Mouse (Mus musculus) T-helper 17 cell (primary cell): ENCODE results near the gene Pcdh17.

Source experiments
- in situ Hi-C, 2 experiments: fragments of 300-600 bp; cut with MboI, MseI; formaldehyde crosslinking; loops; 1 replicate in 1 of 2; 2 replicates in 1 of 2; pipeline ENCODE4 v1.15.1; 2025; ENCODE audit warnings: high pct_unique_total_duplicates in 2 of 2

The Pcdh17 gene

GRCm38 (mm10) chr14:84477411-84477810, 34.0 kb downstream of the Pcdh17 start:
- in situ Hi-C loops: no loop called here

- in situ Hi-C loops: no loop called here
Measured at GRCm38 (mm10) chr14:84480546-84480945, 37.2 kb downstream of the Pcdh17 start.

GRCm38 (mm10) chr14:84484350-84484749, 41.0 kb downstream of the Pcdh17 start:
- in situ Hi-C loops: no loop called here

GRCm38 (mm10) chr14:84511010-84511409, 67.6 kb downstream of the Pcdh17 start:
- in situ Hi-C loops: no loop called here

- in situ Hi-C loops: no loop called here
Measured at GRCm38 (mm10) chr14:84532397-84532796, 89.0 kb downstream of the Pcdh17 start.

GRCm38 (mm10) chr14:84535264-84535663, 91.9 kb downstream of the Pcdh17 start:
- in situ Hi-C loops: no loop called here

- in situ Hi-C loops: no loop called here
Measured at GRCm38 (mm10) chr14:84541838-84542237, 98.5 kb downstream of the Pcdh17 start.

- in situ Hi-C loops: no loop called here
Measured at GRCm38 (mm10) chr14:84545968-84546367, 102.6 kb downstream of the Pcdh17 start.

GRCm38 (mm10) chr14:84547513-84548194, 104.3 kb downstream of the Pcdh17 start:
- in situ Hi-C loops: no loop called here

- in situ Hi-C loops: no loop called here
Measured at GRCm38 (mm10) chr14:84551546-84551945, 108.2 kb downstream of the Pcdh17 start.

- in situ Hi-C loops: no loop called here
Measured at GRCm38 (mm10) chr14:84571071-84571470, 127.7 kb downstream of the Pcdh17 start.
